Comparison of ENCODE assay signal across 12 mouse cellular contexts in the genomic region with DNA sequence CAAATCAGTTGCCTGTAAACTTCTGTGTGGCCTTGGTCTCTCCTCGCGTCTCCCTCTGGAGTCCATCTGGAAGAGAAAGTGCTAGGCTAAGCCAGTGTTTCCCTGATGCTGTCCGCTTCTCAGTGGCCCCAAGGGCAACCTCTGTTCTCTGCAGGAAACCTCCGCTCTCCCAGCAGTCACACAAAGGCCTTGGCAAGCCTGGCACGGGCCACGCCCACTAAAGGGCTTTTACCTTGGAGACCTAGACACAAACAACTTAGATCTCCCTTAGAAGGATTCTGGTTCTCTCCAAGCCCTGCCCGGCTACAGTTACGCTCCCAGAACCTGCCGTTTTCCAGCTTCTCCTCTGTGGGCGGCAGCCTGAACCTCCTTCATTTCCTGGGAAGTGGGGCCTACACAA. TPM values are rescaled to one million over a fixed set of nuclear protein-coding genes. Genes with fewer than 3 reads are reported as not detected.
A peak's percentile ranks its signal among the peaks of the same experiment; 100 is the strongest.
DNase-seq lines count a peak whose midpoint lies in the region; ATAC-seq lines count a peak whose summit lies in the region.
"Had no signal": no experiment of that assay in that cellular context is flagged by ENCODE, and none has a peak within 500 bp of the region (broad histone marks: within the 10 kb centered on the region; RNA-seq: fewer than 3 reads in every experiment).

No protein-coding gene starts in this region.

- H3K4me1 ChIP-seq in kidney, embryonic 14.5 days (ENCODE audit: control insufficient read depth, insufficient read depth, low read length), result peaks cover 3% of the 10 kb centered on the region; the same call in 1 of the 2 replicates
- H3K4me1 ChIP-seq in embryonic facial prominence, embryonic 15.5 days, result peaks cover 9% of the 10 kb centered on the region
- H3K4me1 ChIP-seq in lung, embryonic 16.5 days (replicated peaks; ENCODE audit: control insufficient read depth, insufficient read depth, low read length), result no peaks in the 10 kb centered on the region
- H3K4me1 ChIP-seq: liver, embryonic 13.5 days; stomach, embryonic 15.5 days had no signal

- no peak for ATAC-seq in kidney, embryonic 14.5 days (ENCODE audit: low FRiP score, low TSS enrichment)
- peak; percentile 30; the same call in 1 of the 2 replicates for ATAC-seq in embryonic facial prominence, embryonic 15.5 days (ENCODE audit: insufficient number of reproducible peaks, low FRiP score, low TSS enrichment, low read depth)
- ATAC-seq in lung, embryonic 16.5 days (ENCODE audit: low read depth), result no peak

- H3K27me3 ChIP-seq in kidney, embryonic 14.5 days (ENCODE audit: control insufficient read depth, insufficient read depth, low read length), result no peaks in the 10 kb centered on the region
- H3K27me3 ChIP-seq in embryonic facial prominence, embryonic 15.5 days, result no peaks in the 10 kb centered on the region
- no peaks in the 10 kb centered on the region for H3K27me3 ChIP-seq in lung, embryonic 16.5 days (ENCODE audit: control insufficient read depth, insufficient read depth, low read depth, low read length)
- H3K27me3 ChIP-seq: hindbrain, embryonic 15.5 days; liver, embryonic 13.5 days; stomach, embryonic 15.5 days had no signal

- no peak overlapping the region for H3K4me3 ChIP-seq in kidney, embryonic 14.5 days (ENCODE audit: low read length)
- H3K4me3 ChIP-seq in embryonic facial prominence, embryonic 15.5 days (replicated peaks), result no peak overlapping the region
- H3K4me3 ChIP-seq in lung, embryonic 16.5 days (ENCODE audit: low read length), result no peak overlapping the region
- H3K4me3 ChIP-seq: hindbrain, embryonic 15.5 days; liver, embryonic 13.5 days; stomach, embryonic 15.5 days had no signal

- DNase-seq in kidney, postnatal 14 days, result no peak
- DNase-seq in adrenal gland, adult 2 months, result peak; percentile 78
- DNase-seq in B cell, adult 2 months, result no peak
- no peak for DNase-seq in cerebellum, postnatal 4 days (ENCODE audit: low spot score in 2 of 2)
- DNase-seq in cerebellum, adult 18-20 months, result no peak
- DNase-seq: cerebellum, adult 8-10 months; liver, embryonic 13.5 days had no signal

- H3K4me2 ChIP-seq in kidney, embryonic 14.5 days (replicated peaks; ENCODE audit: low read depth, low read length), result no peak overlapping the region
- H3K4me2 ChIP-seq in embryonic facial prominence, embryonic 15.5 days (replicated peaks), result no peak overlapping the region
- no peak overlapping the region for H3K4me2 ChIP-seq in lung, embryonic 16.5 days (ENCODE audit: low read depth, low read length)
- H3K4me2 ChIP-seq: hindbrain, embryonic 15.5 days; liver, embryonic 13.5 days; stomach, embryonic 15.5 days had no signal

- H3K9ac ChIP-seq in kidney, embryonic 14.5 days (ENCODE audit: low read depth, low read length), result peak overlapping the region; percentile 4; the same call in 1 of the 2 replicates
- no peak overlapping the region for H3K9ac ChIP-seq in embryonic facial prominence, embryonic 15.5 days
- H3K9ac ChIP-seq in lung, embryonic 16.5 days (ENCODE audit: low read length), result peak overlapping the region; percentile 39; the same call in 1 of the 2 replicates
- H3K9ac ChIP-seq: hindbrain, embryonic 15.5 days; liver, embryonic 13.5 days; stomach, embryonic 15.5 days had no signal

- 40% methylated on average over 10 of the region's 10 CpGs for WGBS in kidney, embryonic 14.5 days
- WGBS in embryonic facial prominence, embryonic 15.5 days, result 29% methylated on average over 10 of the region's 10 CpGs
- 42% methylated on average over 10 of the region's 10 CpGs for WGBS in lung, embryonic 16.5 days

- no peaks in the 10 kb centered on the region for H3K9me3 ChIP-seq in kidney, embryonic 14.5 days (ENCODE audit: control insufficient read depth, low read length)
- no peaks in the 10 kb centered on the region for H3K9me3 ChIP-seq in embryonic facial prominence, embryonic 15.5 days (replicated peaks)
- no peaks in the 10 kb centered on the region for H3K9me3 ChIP-seq in lung, embryonic 16.5 days (ENCODE audit: control insufficient read depth, low read length)
- H3K9me3 ChIP-seq: hindbrain, embryonic 15.5 days; liver, embryonic 13.5 days; stomach, embryonic 15.5 days had no signal

- no peaks in the 10 kb centered on the region for H3K36me3 ChIP-seq in kidney, embryonic 14.5 days (ENCODE audit: control insufficient read depth, insufficient read depth, low read length)
- H3K36me3 ChIP-seq in embryonic facial prominence, embryonic 15.5 days, result no peaks in the 10 kb centered on the region
- no peaks in the 10 kb centered on the region for H3K36me3 ChIP-seq in lung, embryonic 16.5 days (ENCODE audit: control insufficient read depth, insufficient read depth, low read length)
- H3K36me3 ChIP-seq: hindbrain, embryonic 15.5 days; liver, embryonic 13.5 days; stomach, embryonic 15.5 days had no signal

- H3K27ac ChIP-seq in kidney, embryonic 14.5 days (ENCODE audit: low read depth, low read length), result no peak overlapping the region
- peak overlapping the region; percentile 39; the same call in 1 of the 2 replicates for H3K27ac ChIP-seq in embryonic facial prominence, embryonic 15.5 days (replicated peaks)
- H3K27ac ChIP-seq in lung, embryonic 16.5 days (ENCODE audit: low read length), result no peak overlapping the region
- H3K27ac ChIP-seq: hindbrain, embryonic 15.5 days; liver, embryonic 13.5 days; stomach, embryonic 15.5 days had no signal

RNA-seq across cellular contexts. Expression of gene Nmur1, which starts 5.0 kb away (rescaled TPM):
- polyA plus RNA-seq in kidney, embryonic 14.5 days (2014; fragmentation: Nextera tagmentation; extraction: Ambion mirVana), result not detected in 2 replicates
- total RNA-seq in adrenal gland, adult 2 months (2021), result not detected
- 0.17 and 0.18 TPM in 2 replicates for polyA plus RNA-seq in adrenal gland, adult 2 months (2012; rRNA removed)
- polyA plus RNA-seq in embryonic facial prominence, embryonic 15.5 days (2015; fragmentation: Nextera tagmentation; extraction: Ambion mirVana), result not detected in 2 replicates
- polyA plus RNA-seq in lung, embryonic 16.5 days (2015; fragmentation: Nextera tagmentation; extraction: Ambion mirVana), result 0.49 and 0.63 TPM in 2 replicates
- polyA plus RNA-seq: liver, embryonic 13.5 days; stomach, embryonic 15.5 days had no signal

RNA-seq across cellular contexts. Expression of gene Tex44, which starts 5.1 kb away (rescaled TPM):
- polyA plus RNA-seq in kidney, embryonic 14.5 days (2014; fragmentation: Nextera tagmentation; extraction: Ambion mirVana), result not detected in 2 replicates
- not detected for total RNA-seq in adrenal gland, adult 2 months (2021)
- polyA plus RNA-seq in adrenal gland, adult 2 months (2012; rRNA removed), result not detected in 2 replicates
- polyA plus RNA-seq in embryonic facial prominence, embryonic 15.5 days (2015; fragmentation: Nextera tagmentation; extraction: Ambion mirVana), result not detected in 2 replicates
- not detected in 2 replicates for polyA plus RNA-seq in lung, embryonic 16.5 days (2015; fragmentation: Nextera tagmentation; extraction: Ambion mirVana)
- polyA plus RNA-seq: hindbrain, embryonic 15.5 days; liver, embryonic 13.5 days; stomach, embryonic 15.5 days had no signal
